26 mouse cellular contexts compared by ENCODE assay signal in genomic region chr16:79336416-79336815, GRCm38 (mm10).
A peak's percentile ranks its signal among the peaks of the same experiment; 100 is the strongest.
DNase-seq lines count a peak whose midpoint lies in the region; ATAC-seq lines count a peak whose summit lies in the region.
"Had no signal": no experiment of that assay in that cellular context is flagged by ENCODE, and none has a peak within 500 bp of the region (broad histone marks: within the 10 kb centered on the region; RNA-seq: fewer than 3 reads in every experiment).

No protein-coding gene starts in this region.

- no peak overlapping the region for H3K9ac ChIP-seq in liver, embryonic 11.5 days (ENCODE audit: low read depth, low read length)
- H3K9ac ChIP-seq: heart, embryonic 15.5 days; hindbrain, embryonic 14.5 days; limb, embryonic 15.5 days; liver, embryonic 14.5 days; midbrain, embryonic 15.5 days; stomach, embryonic 15.5 days had no signal

- H3K27me3 ChIP-seq in hindbrain, embryonic 10.5 days (ENCODE audit: insufficient read depth, poor library complexity, severe bottlenecking) = no peaks in the 10 kb centered on the region
- H3K27me3 ChIP-seq in liver, embryonic 11.5 days (replicated peaks; ENCODE audit: control insufficient read depth, insufficient read depth, low read length) = no peaks in the 10 kb centered on the region
- H3K27me3 ChIP-seq: heart, embryonic 15.5 days; limb, embryonic 15.5 days; midbrain, embryonic 15.5 days; stomach, embryonic 15.5 days had no signal

- no peaks in the 10 kb centered on the region for H3K4me1 ChIP-seq in hindbrain, embryonic 10.5 days (replicated peaks)
- no peaks in the 10 kb centered on the region for H3K4me1 ChIP-seq in liver, embryonic 11.5 days (replicated peaks; ENCODE audit: control insufficient read depth, insufficient read depth, low read length)
- H3K4me1 ChIP-seq: heart, embryonic 15.5 days; limb, embryonic 10.5 days; limb, embryonic 15.5 days; midbrain, embryonic 15.5 days; stomach, embryonic 15.5 days had no signal

- H3K4me2 ChIP-seq in liver, embryonic 11.5 days = no peak overlapping the region
- H3K4me2 ChIP-seq: heart, embryonic 15.5 days; hindbrain, embryonic 14.5 days; limb, embryonic 15.5 days; midbrain, embryonic 15.5 days; stomach, embryonic 15.5 days had no signal

- WGBS in hindbrain, embryonic 10.5 days = 70% methylated on average over 2 of the region's 2 CpGs
- WGBS in liver, embryonic 11.5 days = 53% methylated on average over 2 of the region's 2 CpGs

- DNase-seq in left cerebral cortex, postnatal 4 days = peak; percentile 15
- no peak for DNase-seq in left cerebral cortex, postnatal 36 days (ENCODE audit: low spot score in 2 of 2)
- peak; percentile 31 to 43 for DNase-seq in cerebellum, adult 18-20 months
- peak; percentile 72 to 74 for DNase-seq in cerebellum, postnatal 10 days
- DNase-seq in layer of hippocampus, adult 9-10 months (ENCODE audit: low spot score) = no peak
- DNase-seq in hindbrain, embryonic 10.5 days (ENCODE audit: low spot score) = no peak
- no peak for DNase-seq in liver, embryonic 11.5 days (ENCODE audit: low spot score)
- DNase-seq: adrenal gland, postnatal 25 days; gastrocnemius, postnatal 14 days; kidney, adult 18-20 months; kidney, postnatal 36 days; lung, adult 2 months; lung, postnatal 10 days; right cerebral cortex, postnatal 25 days; thymus, adult 18-20 months; thymus, postnatal 25 days had no signal

- ATAC-seq in liver, embryonic 11.5 days (replicated peaks; ENCODE audit: low FRiP score) = no peak
- ATAC-seq: forebrain, embryonic 14.5 days; midbrain, embryonic 15.5 days had no signal

- no peak overlapping the region for H3K4me3 ChIP-seq in hindbrain, embryonic 10.5 days
- no peak overlapping the region for H3K4me3 ChIP-seq in liver, embryonic 11.5 days (ENCODE audit: low read depth, low read length)
- H3K4me3 ChIP-seq: heart, embryonic 15.5 days; layer of hippocampus, adult 2 months; limb, embryonic 10.5 days; limb, embryonic 15.5 days; midbrain, embryonic 15.5 days; stomach, embryonic 15.5 days had no signal

- H3K27ac ChIP-seq in hindbrain, embryonic 10.5 days = no peak overlapping the region
- no peak overlapping the region for H3K27ac ChIP-seq in liver, embryonic 11.5 days (ENCODE audit: low read depth, low read length)
- H3K27ac ChIP-seq: heart, embryonic 15.5 days; hindbrain, embryonic 14.5 days; layer of hippocampus, adult 2 months; limb, embryonic 10.5 days; limb, embryonic 15.5 days; liver, embryonic 14.5 days; macrophage; midbrain, embryonic 15.5 days; stomach, embryonic 15.5 days had no signal

- no peaks in the 10 kb centered on the region for H3K9me3 ChIP-seq in hindbrain, embryonic 10.5 days
- no peaks in the 10 kb centered on the region for H3K9me3 ChIP-seq in liver, embryonic 11.5 days (ENCODE audit: control insufficient read depth, low read length)
- H3K9me3 ChIP-seq: heart, embryonic 15.5 days; limb, embryonic 10.5 days; limb, embryonic 15.5 days; midbrain, embryonic 15.5 days; stomach, embryonic 15.5 days had no signal

- H3K36me3 ChIP-seq in hindbrain, embryonic 10.5 days = no peaks in the 10 kb centered on the region
- no peaks in the 10 kb centered on the region for H3K36me3 ChIP-seq in liver, embryonic 11.5 days (ENCODE audit: control insufficient read depth, insufficient read depth, low read length)
- H3K36me3 ChIP-seq: heart, embryonic 15.5 days; limb, embryonic 10.5 days; limb, embryonic 15.5 days; midbrain, embryonic 15.5 days; stomach, embryonic 15.5 days had no signal

- intact Hi-C loops in left cerebral cortex, postnatal 4 days (cut with DNase I) = no loop called here
- intact Hi-C loops in left cerebral cortex, postnatal 36 days (cut with DNase I) = no loop called here

Comparison
In these comparisons a context has a peak if more than half of its experiments do, and no peak if none do; other contexts are left out.
1. DNase-seq: peak in left cerebral cortex, postnatal 4 days (single experiment), cerebellum, adult 18-20 months (2 of 2) and cerebellum, postnatal 10 days (2 of 2); none in left cerebral cortex, postnatal 36 days (0 of 2), layer of hippocampus, adult 9-10 months (single experiment), hindbrain, embryonic 10.5 days (single experiment) and liver, embryonic 11.5 days (single experiment).